Mouse (Mus musculus) thymus, adult 2 months (tissue): ENCODE measurements around the gene Gm4869. TPM values are rescaled to one million over a fixed set of nuclear protein-coding genes. Genes with fewer than 3 reads are reported as not detected.

ENCODE experiments used
- DNase-seq: peaks from one replicate; pipeline ENCODE4 v3.0.0; 2021
- H3K27ac ChIP-seq: fragments of 200-500 bp; 2 replicates; pipeline ENCODE4 v1.5.1; 2012; ENCODE audit warnings: low read length, control low read depth; ENCODE audit not compliant: control insufficient read depth, insufficient read depth
- H3K27me3 ChIP-seq: fragments of 200-500 bp; 2 replicates; pipeline ENCODE4 v1.6.1; 2012; ENCODE audit warnings: mild to moderate bottlenecking, low read length, moderate library complexity, mixed read lengths; ENCODE audit not compliant: control insufficient read depth, insufficient read depth
- H3K36me3 ChIP-seq: fragments of 200-500 bp; 2 replicates; pipeline ENCODE4 v1.6.1; 2012; ENCODE audit warnings: mild to moderate bottlenecking, low read length, moderate library complexity; ENCODE audit not compliant: control insufficient read depth, insufficient read depth
- H3K4me1 ChIP-seq: fragments of 200-500 bp; replicated peaks from 2 replicates; pipeline ENCODE4 v1.6.1; 2012; ENCODE audit warnings: low read length; ENCODE audit not compliant: control insufficient read depth, insufficient read depth
- H3K4me3 ChIP-seq: fragments of 200-500 bp; 2 replicates; pipeline ENCODE4 v1.5.1; 2012; ENCODE audit warnings: mild to moderate bottlenecking, low read length, control low read depth, moderate library complexity; ENCODE audit not compliant: control insufficient read depth, insufficient read depth
- CTCF ChIP-seq: fragments of 200-500 bp; IDR thresholded peaks from 2 replicates; pipeline ENCODE4 v1.5.1; 2012; ENCODE audit warnings: mild to moderate bottlenecking, control low read depth, low read length, moderate library complexity, borderline replicate concordance; ENCODE audit not compliant: control insufficient read depth, poor library complexity, insufficient read depth; ENCODE audit errors: extremely low read depth
- POLR2A ChIP-seq: fragments of 200-500 bp; IDR thresholded peaks from 2 replicates; pipeline ENCODE4 v1.6.1; 2012; ENCODE audit warnings: mild to moderate bottlenecking, low read length, control low read depth, moderate library complexity; ENCODE audit not compliant: control insufficient read depth, poor library complexity, insufficient read depth; ENCODE audit errors: extremely low read depth
- WGBS: fragments of 180-500 bp; shearing (Covaris S2); methylation state at CpG from one replicate; pipeline ENCODE4 v1.1.7; 2018; 5-methylcytosine and 5-hydroxymethylcytosine counted together
- polyA plus RNA-seq: library from polyadenylated mRNA; depleted of rRNA; stranded (reverse); fragments of >200 nt; gene quantifications from 2 replicates; pipeline ENCODE4 v1.2.3, GENCODE M21; 2012

Gm4869 gene
- polyA plus RNA-seq, 1 experiment: 0.05 TPM

GRCm38 (mm10) chr5:140508686-140509085 lies 63.2 kb downstream of the Gm4869 start:
- Histone ChIP-seq H3K4me1 (peaks cover 59% of the 10 kb centered on the region), H3K4me3 (no peak overlapping the region), H3K27me3 (no peaks in the 10 kb centered on the region), H3K27ac (no peak overlapping the region), H3K36me3 (no peaks in the 10 kb centered on the region)
- WGBS: 25% methylated on average over 8 of the region's 8 CpGs
- DNase-seq: no peak
- TF ChIP-seq CTCF (no peak), POLR2A (no peak)

GRCm38 (mm10) chr5:140509204-140509603 lies 63.8 kb downstream of the Gm4869 start:
- Histone ChIP-seq H3K4me3 (no peak overlapping the region), H3K36me3 (no peaks in the 10 kb centered on the region), H3K27me3 (no peaks in the 10 kb centered on the region), H3K4me1 (peaks cover 64% of the 10 kb centered on the region), H3K27ac (no peak overlapping the region)
- no peak for DNase-seq
- TF ChIP-seq CTCF: no peak
- WGBS: 59% methylated on average over 9 of the region's 9 CpGs

GRCm38 (mm10) chr5:140510012-140511000 lies 64.9 kb downstream of the Gm4869 start:
- no peak for DNase-seq
- 34% methylated on average over 27 of the region's 27 CpGs for WGBS
- Histone ChIP-seq H3K36me3 (no peaks in the 10 kb centered on the region), H3K27ac (peak overlapping the region; percentile 7; the same call in 1 of the 2 replicates), H3K4me1 (peaks cover 68% of the 10 kb centered on the region), H3K4me3 (no peak overlapping the region), H3K27me3 (no peaks in the 10 kb centered on the region)
- no peak for TF ChIP-seq POLR2A
- TF ChIP-seq CTCF: no peak

GRCm38 (mm10) chr5:140513921-140514320 lies 68.5 kb downstream of the Gm4869 start:
- Histone ChIP-seq H3K27me3 (no peaks in the 10 kb centered on the region), H3K27ac (no peak overlapping the region), H3K4me1 (peaks cover 47% of the 10 kb centered on the region), H3K4me3 (no peak overlapping the region), H3K36me3 (no peaks in the 10 kb centered on the region)
- DNase-seq: no peak
- WGBS: 73% methylated on average over 8 of the region's 8 CpGs
- TF ChIP-seq POLR2A: no peak

GRCm38 (mm10) chr5:140514799-140515486 lies 69.5 kb downstream of the Gm4869 start:
- WGBS: 25% methylated on average over 7 of the region's 7 CpGs
- Histone ChIP-seq H3K27ac (no peak overlapping the region), H3K4me1 (peaks cover 39% of the 10 kb centered on the region), H3K36me3 (no peaks in the 10 kb centered on the region), H3K4me3 (no peak overlapping the region), H3K27me3 (no peaks in the 10 kb centered on the region)
- no peak for DNase-seq
- no peak for TF ChIP-seq CTCF
- no peak for TF ChIP-seq POLR2A

GRCm38 (mm10) chr5:140517159-140517920 lies 71.9 kb downstream of the Gm4869 start:
- 56% methylated on average over 21 of the region's 21 CpGs for WGBS
- no peak for TF ChIP-seq CTCF
- Histone ChIP-seq H3K27ac (no peak overlapping the region), H3K27me3 (no peaks in the 10 kb centered on the region), H3K4me3 (no peak overlapping the region), H3K36me3 (no peaks in the 10 kb centered on the region), H3K4me1 (peaks cover 31% of the 10 kb centered on the region)
- DNase-seq: no peak
